ENCODE assay signal across 9 mouse cellular contexts in genomic region chr12:72854377-72855032, GRCm38 (mm10).
DNase-seq lines count a peak whose midpoint lies in the region; ATAC-seq lines count a peak whose summit lies in the region.
"Had no signal": no experiment of that assay in that cellular context is flagged by ENCODE, and none has a peak within 500 bp of the region (broad histone marks: within the 10 kb centered on the region; RNA-seq: fewer than 3 reads in every experiment).

No protein-coding gene starts in this region.

- DNase-seq in heart, adult 11 months = peak; percentile 59
- DNase-seq in heart, adult 18-20 months = no peak
- DNase-seq in R1 (ENCODE audit: low read depth, low spot score) = peak; percentile 89
- DNase-seq in mesoderm, embryonic 11.5 days (ENCODE audit: low read depth, low spot score) = peak; percentile 53
- no peak for DNase-seq in testis, postnatal 10 days (ENCODE audit: low spot score)
- no peak for DNase-seq in B cell, adult 2 months
- no peak for DNase-seq in spleen, postnatal 36 days (ENCODE audit: low spot score in 2 of 2)
- DNase-seq: kidney, adult 11 months had no signal

- peaks cover 4% of the 10 kb centered on the region for H3K9me3 ChIP-seq in hindbrain, embryonic 12.5 days (replicated peaks)

- H3K36me3 ChIP-seq in hindbrain, embryonic 12.5 days = no peaks in the 10 kb centered on the region

- H3K9ac ChIP-seq in hindbrain, embryonic 12.5 days = no peak overlapping the region

- no peak overlapping the region for H3K27ac ChIP-seq in hindbrain, embryonic 12.5 days

- H3K4me1 ChIP-seq in hindbrain, embryonic 12.5 days = 0 out of 2 replicates have a peak, but pooled peaks cover 5% of the 10 kb centered on the region

- peak overlapping the region; percentile 27; the same call in 1 of the 2 replicates for H3K4me2 ChIP-seq in hindbrain, embryonic 12.5 days (replicated peaks)

- peaks cover 93% of the 10 kb centered on the region for H3K27me3 ChIP-seq in hindbrain, embryonic 12.5 days

- WGBS in hindbrain, embryonic 12.5 days = 4% methylated on average over 19 of the region's 19 CpGs

- no peak for ATAC-seq in hindbrain, embryonic 12.5 days (ENCODE audit: low FRiP score)

- no peak overlapping the region for H3K4me3 ChIP-seq in hindbrain, embryonic 12.5 days

Comparison
In these comparisons a context has a peak if more than half of its experiments do, and no peak if none do; other contexts are left out.
1. DNase-seq: peak in heart, adult 11 months (single experiment), R1 (single experiment) and mesoderm, embryonic 11.5 days (single experiment); none in heart, adult 18-20 months (0 of 2), testis, postnatal 10 days (single experiment), B cell, adult 2 months (0 of 2) and spleen, postnatal 36 days (0 of 2).